Mouse (Mus musculus) limb, embryonic 15.5 days (tissue): ENCODE data around the gene Ttll11. TPM values are rescaled to one million over a fixed set of nuclear protein-coding genes. Genes with fewer than 3 reads are reported as not detected.

ENCODE experiments used
- ATAC-seq: fragments of 200-750 bp; cut with Nextera tagmentation; 2 replicates; pipeline ENCODE4 v1.8.0; 2017; ENCODE audit warnings: low read depth, moderate TSS enrichment; ENCODE audit not compliant: insufficient number of reproducible peaks, low FRiP score, low TSS enrichment
- H3K27ac ChIP-seq: fragments of 300-500 bp; sonication (generic); 2 replicates; pipeline ENCODE4 v1.5.1; 2015; ENCODE audit warnings: moderate library complexity, mild to moderate bottlenecking, inconsistent platforms
- H3K27me3 ChIP-seq: fragments of 300-500 bp; sonication (generic); 2 replicates; pipeline ENCODE4 v1.6.1; 2015; ENCODE audit warnings: inconsistent platforms
- H3K36me3 ChIP-seq: fragments of 300-500 bp; sonication (generic); 2 replicates; pipeline ENCODE4 v1.6.1; 2015; ENCODE audit warnings: inconsistent platforms
- H3K4me1 ChIP-seq: fragments of 300-500 bp; sonication (generic); 2 replicates; pipeline ENCODE4 v1.6.1; 2015; ENCODE audit warnings: inconsistent platforms
- H3K4me2 ChIP-seq: fragments of 300-500 bp; sonication (generic); 2 replicates; pipeline ENCODE4 v1.6.1; 2015; ENCODE audit warnings: mild to moderate bottlenecking, inconsistent platforms
- H3K4me3 ChIP-seq: fragments of 300-500 bp; sonication (generic); 2 replicates; pipeline ENCODE4 v1.5.1; 2015; ENCODE audit warnings: mild to moderate bottlenecking, inconsistent platforms
- H3K9ac ChIP-seq: fragments of 300-500 bp; sonication (generic); 2 replicates; pipeline ENCODE4 v1.6.1; 2015; ENCODE audit warnings: inconsistent platforms
- H3K9me3 ChIP-seq: fragments of 300-500 bp; sonication (generic); 2 replicates; pipeline ENCODE4 v1.6.1; 2016; ENCODE audit warnings: inconsistent platforms
- WGBS: fragments of 180-500 bp; shearing (Covaris S2); methylation state at CpG from one replicate; pipeline ENCODE4 v1.1.7; 2015; 5-methylcytosine and 5-hydroxymethylcytosine counted together
- polyA plus RNA-seq: library from polyadenylated mRNA; unstranded; fragments of >200 nt; fragmentation: Nextera tagmentation; extraction: Ambion mirVana; gene quantifications from 2 replicates; pipeline ENCODE4 v1.2.1, GENCODE M21; 2015

Gene Ttll11
- polyA plus RNA-seq, 1 experiment from 2014 or later: 1.0 TPM

- no peak for ATAC-seq
- H3K4me3 ChIP-seq: no peak overlapping the region
- no peak overlapping the region for H3K27ac ChIP-seq
- H3K4me1 ChIP-seq: 0 out of 2 replicates have a peak, but pooled peaks cover 5% of the 10 kb centered on the region
- H3K27me3 ChIP-seq: no peaks in the 10 kb centered on the region
- WGBS: 38% methylated on average over 3 of the region's 3 CpGs
- H3K36me3 ChIP-seq: no peaks in the 10 kb centered on the region
- no peaks in the 10 kb centered on the region for H3K9me3 ChIP-seq
- no peak overlapping the region for H3K9ac ChIP-seq
- H3K4me2 ChIP-seq: no peak overlapping the region
Measured at GRCm38 (mm10) chr2:35809141-35809540, 170.6 kb downstream of the Ttll11 start.

GRCm38 (mm10) chr2:35805881-35806280, 173.8 kb downstream of the Ttll11 start:
- H3K4me2 ChIP-seq: no peak overlapping the region
- no peaks in the 10 kb centered on the region for H3K9me3 ChIP-seq
- H3K27me3 ChIP-seq: no peaks in the 10 kb centered on the region
- H3K27ac ChIP-seq: no peak overlapping the region
- H3K4me1 ChIP-seq: 0 out of 2 replicates have a peak, but pooled peaks cover 5% of the 10 kb centered on the region
- H3K4me3 ChIP-seq: no peak overlapping the region
- H3K36me3 ChIP-seq: no peaks in the 10 kb centered on the region
- ATAC-seq: no peak
- 76% methylated on average over 13 of the region's 13 CpGs for WGBS
- H3K9ac ChIP-seq: no peak overlapping the region

GRCm38 (mm10) chr2:35803095-35803494, 176.6 kb downstream of the Ttll11 start:
- Histone ChIP-seq H3K27me3 (no peaks in the 10 kb centered on the region), H3K4me2 (no peak overlapping the region), H3K36me3 (no peaks in the 10 kb centered on the region), H3K27ac (no peak overlapping the region), H3K4me3 (no peak overlapping the region), H3K4me1 (0 out of 2 replicates have a peak, but pooled peaks cover 5% of the 10 kb centered on the region), H3K9ac (no peak overlapping the region), H3K9me3 (no peaks in the 10 kb centered on the region)
- no peak for ATAC-seq
- WGBS: 73% methylated on average over 11 of the region's 11 CpGs

- H3K4me2 ChIP-seq: no peak overlapping the region
- no peak overlapping the region for H3K27ac ChIP-seq
- ATAC-seq: no peak
- no peaks in the 10 kb centered on the region for H3K9me3 ChIP-seq
- 97% methylated on average over 2 of the region's 2 CpGs for WGBS
- H3K27me3 ChIP-seq: no peaks in the 10 kb centered on the region
- H3K36me3 ChIP-seq: no peaks in the 10 kb centered on the region
- H3K4me1 ChIP-seq: 0 out of 2 replicates have a peak, but pooled peaks cover 5% of the 10 kb centered on the region
- no peak overlapping the region for H3K4me3 ChIP-seq
- H3K9ac ChIP-seq: no peak overlapping the region
Measured at GRCm38 (mm10) chr2:35801759-35802158, 178.0 kb downstream of the Ttll11 start.

- Histone ChIP-seq H3K36me3 (no peaks in the 10 kb centered on the region), H3K4me3 (no peak overlapping the region), H3K27ac (no peak overlapping the region), H3K4me1 (no peaks in the 10 kb centered on the region), H3K27me3 (no peaks in the 10 kb centered on the region), H3K9me3 (no peaks in the 10 kb centered on the region), H3K9ac (no peak overlapping the region), H3K4me2 (no peak overlapping the region)
- 80% methylated on average over 6 of the region's 6 CpGs for WGBS
- ATAC-seq: no peak
Measured at GRCm38 (mm10) chr2:35799073-35799472, 180.6 kb downstream of the Ttll11 start.

GRCm38 (mm10) chr2:35797998-35798397, 181.7 kb downstream of the Ttll11 start:
- no peak overlapping the region for H3K4me3 ChIP-seq
- H3K36me3 ChIP-seq: no peaks in the 10 kb centered on the region
- no peak overlapping the region for H3K9ac ChIP-seq
- 39% methylated on average over 8 of the region's 8 CpGs for WGBS
- no peaks in the 10 kb centered on the region for H3K27me3 ChIP-seq
- no peak overlapping the region for H3K4me2 ChIP-seq
- H3K4me1 ChIP-seq: 0 out of 2 replicates have a peak, but pooled peaks cover 4% of the 10 kb centered on the region
- no peak overlapping the region for H3K27ac ChIP-seq
- ATAC-seq: no peak
- no peaks in the 10 kb centered on the region for H3K9me3 ChIP-seq

- Histone ChIP-seq H3K4me2 (no peak overlapping the region), H3K9me3 (no peaks in the 10 kb centered on the region), H3K27ac (no peak overlapping the region), H3K4me1 (0 out of 2 replicates have a peak, but pooled peaks cover 4% of the 10 kb centered on the region), H3K36me3 (no peaks in the 10 kb centered on the region), H3K4me3 (no peak overlapping the region), H3K27me3 (no peaks in the 10 kb centered on the region), H3K9ac (no peak overlapping the region)
- WGBS: 75% methylated on average over 27 of the region's 27 CpGs
- ATAC-seq: no peak
Measured at GRCm38 (mm10) chr2:35789362-35790326, 190.1 kb downstream of the Ttll11 start.

GRCm38 (mm10) chr2:35785877-35786276, 193.8 kb downstream of the Ttll11 start:
- no peaks in the 10 kb centered on the region for H3K27me3 ChIP-seq
- peaks cover 4% of the 10 kb centered on the region; the same call in 1 of the 2 replicates for H3K4me1 ChIP-seq
- no peak for ATAC-seq
- H3K4me2 ChIP-seq: no peak overlapping the region
- no peaks in the 10 kb centered on the region for H3K9me3 ChIP-seq
- 77% methylated on average over 7 of the region's 7 CpGs for WGBS
- H3K4me3 ChIP-seq: no peak overlapping the region
- no peak overlapping the region for H3K9ac ChIP-seq
- no peaks in the 10 kb centered on the region for H3K36me3 ChIP-seq
- no peak overlapping the region for H3K27ac ChIP-seq

- no peak overlapping the region for H3K4me2 ChIP-seq
- 72% methylated on average over 10 of the region's 10 CpGs for WGBS
- ATAC-seq: no peak
- H3K36me3 ChIP-seq: no peaks in the 10 kb centered on the region
- H3K9me3 ChIP-seq: no peaks in the 10 kb centered on the region
- no peak overlapping the region for H3K27ac ChIP-seq
- no peaks in the 10 kb centered on the region for H3K27me3 ChIP-seq
- H3K4me1 ChIP-seq: peaks cover 4% of the 10 kb centered on the region; the same call in 1 of the 2 replicates
- H3K4me3 ChIP-seq: no peak overlapping the region
- H3K9ac ChIP-seq: no peak overlapping the region
Measured at GRCm38 (mm10) chr2:35783368-35783767, 196.3 kb downstream of the Ttll11 start.

- H3K4me2 ChIP-seq: no peak overlapping the region
- H3K9me3 ChIP-seq: no peaks in the 10 kb centered on the region
- no peak overlapping the region for H3K9ac ChIP-seq
- no peaks in the 10 kb centered on the region for H3K27me3 ChIP-seq
- H3K4me3 ChIP-seq: no peak overlapping the region
- H3K36me3 ChIP-seq: no peaks in the 10 kb centered on the region
- no peak overlapping the region for H3K27ac ChIP-seq
- no peak for ATAC-seq
- peaks cover 2% of the 10 kb centered on the region; the same call in 1 of the 2 replicates for H3K4me1 ChIP-seq
- WGBS: 87% methylated on average over 5 of the region's 5 CpGs
Measured at GRCm38 (mm10) chr2:35779266-35779665, 200.4 kb downstream of the Ttll11 start.

GRCm38 (mm10) chr2:35776935-35777334, 202.8 kb downstream of the Ttll11 start:
- Histone ChIP-seq H3K27me3 (no peaks in the 10 kb centered on the region), H3K4me3 (no peak overlapping the region), H3K27ac (no peak overlapping the region), H3K36me3 (no peaks in the 10 kb centered on the region), H3K9me3 (no peaks in the 10 kb centered on the region), H3K4me1 (no peaks in the 10 kb centered on the region), H3K9ac (no peak overlapping the region), H3K4me2 (no peak overlapping the region)
- WGBS: 75% methylated on average over 9 of the region's 9 CpGs
- ATAC-seq: no peak

- Histone ChIP-seq H3K4me3 (no peak overlapping the region), H3K4me1 (no peaks in the 10 kb centered on the region), H3K4me2 (no peak overlapping the region), H3K27me3 (no peaks in the 10 kb centered on the region), H3K9ac (no peak overlapping the region), H3K36me3 (no peaks in the 10 kb centered on the region), H3K9me3 (no peaks in the 10 kb centered on the region), H3K27ac (no peak overlapping the region)
- no peak for ATAC-seq
- 42% methylated on average over 5 of the region's 5 CpGs for WGBS
Measured at GRCm38 (mm10) chr2:35775651-35776055, 204.1 kb downstream of the Ttll11 start.
